Mouse (Mus musculus): ENCODE measurements around the gene Gm49776. TPM values are rescaled to one million over a fixed set of nuclear protein-coding genes. Genes with fewer than 3 reads are reported as not detected.
A peak's percentile ranks its signal among the peaks of the same experiment; 100 is the strongest.

Gene Gm49776
- polyA plus RNA-seq, 1 experiment = not detected

DNA sequence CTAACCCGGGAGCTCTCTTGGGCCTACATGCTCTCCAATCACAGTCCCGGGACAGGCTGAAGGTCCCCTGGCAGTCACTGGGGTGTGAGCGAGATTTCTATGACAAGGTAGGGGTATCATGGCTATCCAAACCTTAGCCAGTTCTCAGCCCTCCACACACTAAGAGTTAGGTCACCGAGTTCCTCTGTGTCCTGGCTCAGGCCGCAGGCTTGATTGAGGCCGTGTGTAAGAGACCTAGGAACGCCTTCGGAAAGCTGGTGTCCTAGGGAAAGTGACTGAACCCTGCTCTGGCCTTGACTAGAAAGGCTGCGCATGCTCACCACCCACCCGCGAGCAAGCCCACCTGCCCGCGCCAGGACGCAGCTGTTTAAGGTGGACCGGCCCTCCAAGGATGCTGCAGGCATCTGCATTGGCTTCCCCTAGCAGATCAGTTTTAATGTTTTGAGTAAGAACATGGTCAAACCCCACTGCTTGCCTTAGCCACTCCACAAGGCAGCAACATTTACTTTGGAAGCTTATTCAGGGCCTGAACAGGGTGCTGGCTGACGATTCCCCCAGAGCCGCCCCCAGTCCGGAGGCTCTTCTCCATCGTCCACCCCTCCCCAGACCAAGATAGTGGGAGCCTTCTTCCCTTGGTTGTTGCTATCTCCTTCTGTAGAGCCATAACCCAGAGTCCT is 22.6 kb downstream of the Gm49776 start:
- peaks cover 6% of the 10 kb centered on the region; the same call in 1 of the 2 replicates for H3K4me1 ChIP-seq (ENCODE audit: control insufficient read depth, insufficient read depth, low read length)
- H3K4me3 ChIP-seq (ENCODE audit: insufficient read depth, low read length) = peak overlapping the region; percentile 68
- TF ChIP-seq POLR2A (IDR thresholded peaks at IDR 0.05; ENCODE audit: low read depth, low read length) (peak; percentile 45), CTCF (IDR thresholded peaks at IDR 0.05; ENCODE audit: borderline replicate concordance, insufficient read depth, low read length) (no peak)
- peak overlapping the region; percentile 83 for H3K27ac ChIP-seq (ENCODE audit: insufficient read depth, low read length)

DNA sequence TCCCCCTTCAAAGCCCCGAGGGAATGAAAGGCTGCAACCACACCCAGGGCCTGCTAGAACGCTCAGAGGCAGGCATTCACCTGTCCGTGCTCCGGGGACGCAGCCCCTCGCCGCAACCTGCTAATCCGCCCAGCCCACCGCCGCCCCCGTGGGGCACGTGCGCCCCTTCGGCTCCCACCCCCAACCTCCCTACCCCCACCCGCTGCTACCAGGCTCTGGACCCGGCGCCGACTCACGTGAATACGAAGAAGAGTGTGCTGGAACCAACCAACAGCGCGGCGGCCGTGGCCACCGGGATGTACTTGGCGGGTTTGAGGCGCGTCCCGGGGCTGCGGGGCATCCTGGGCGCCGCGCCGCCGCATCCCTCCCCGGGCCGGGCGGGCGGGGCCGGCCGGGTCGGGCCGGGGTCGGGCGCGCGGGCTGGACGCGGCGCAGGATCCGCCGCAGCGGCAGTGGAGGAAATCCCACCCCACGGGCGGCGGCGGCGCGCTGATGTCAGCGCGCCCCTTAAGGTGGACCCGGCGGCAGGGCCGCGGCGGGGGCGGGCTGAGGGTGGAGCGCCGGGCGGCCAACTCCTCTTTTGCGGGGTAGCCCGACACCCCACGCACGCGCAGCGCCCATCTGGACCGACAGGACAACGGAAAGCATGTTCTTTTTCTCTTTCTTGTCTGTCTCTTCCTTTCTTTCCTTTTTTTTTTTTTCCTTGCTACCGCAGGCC is 23.3 kb downstream of the Gm49776 start, which contains the start of gene Zdhhc8:
Gene Zdhhc8 (minus strand): TSS at position 466 of the 718 bp plus-strand sequence.
- Histone ChIP-seq H3K27ac (ENCODE audit: insufficient read depth, low read length) (peak within 1 kb of the TSS; percentile 83), H3K4me3 (ENCODE audit: insufficient read depth, low read length) (peak within 1 kb of the TSS; percentile 74), H3K4me1 (ENCODE audit: control insufficient read depth, insufficient read depth, low read length) (peaks cover 10% of the 10 kb centered on the region; the same call in 1 of the 2 replicates)
- TF ChIP-seq CTCF (IDR thresholded peaks at IDR 0.05; ENCODE audit: borderline replicate concordance, insufficient read depth, low read length) (no peak), POLR2A (IDR thresholded peaks at IDR 0.05; ENCODE audit: low read depth, low read length) (peak; percentile 59)

DNA sequence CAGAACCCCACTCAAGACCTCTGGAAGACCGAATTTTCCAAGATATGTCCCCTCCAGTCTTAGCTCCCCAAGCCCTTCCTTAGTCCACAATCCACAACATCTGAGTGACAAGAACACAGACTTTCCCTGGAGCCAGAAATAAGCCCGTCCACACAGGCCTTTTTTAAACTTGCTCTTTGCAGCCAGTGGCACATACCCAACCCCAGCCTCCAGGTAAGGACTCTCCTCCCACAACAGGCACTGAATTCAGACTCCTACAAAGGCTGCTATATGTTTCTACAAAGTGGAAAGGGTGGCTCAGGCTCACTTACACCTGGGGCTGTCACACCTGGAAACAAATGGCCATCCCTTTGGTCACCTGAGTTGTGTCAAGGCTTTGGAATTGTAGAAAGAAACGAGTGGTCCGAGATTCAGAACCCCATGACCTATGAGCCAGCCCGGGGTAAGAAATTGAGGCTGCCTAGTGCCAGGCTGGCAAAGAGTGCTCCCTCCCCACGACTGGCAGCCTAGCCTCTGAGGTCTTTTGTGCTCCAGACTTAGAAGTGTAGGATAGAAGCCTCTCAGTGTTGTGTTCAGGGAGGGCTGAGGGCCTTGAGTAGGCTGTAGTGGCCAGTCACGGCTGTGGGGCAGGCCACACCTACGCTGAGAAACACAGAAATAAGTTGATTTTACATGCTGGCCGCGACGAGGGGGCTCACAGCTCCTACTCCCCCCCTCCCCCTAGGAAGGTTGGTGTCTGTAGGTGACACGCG is 24.0 kb downstream of the Gm49776 start:
- Histone ChIP-seq H3K4me3 (ENCODE audit: insufficient read depth, low read length) (peak overlapping the region; percentile 74), H3K27ac (ENCODE audit: insufficient read depth, low read length) (no peak overlapping the region), H3K4me1 (ENCODE audit: control insufficient read depth, insufficient read depth, low read length) (peaks cover 11% of the 10 kb centered on the region; the same call in 1 of the 2 replicates)
- TF ChIP-seq POLR2A (IDR thresholded peaks at IDR 0.05; ENCODE audit: low read depth, low read length) (no peak; the same call in 1 of the 2 replicates), CTCF (IDR thresholded peaks at IDR 0.05; ENCODE audit: borderline replicate concordance, insufficient read depth, low read length) (no peak)

GRCm38 (mm10) chr16:18233451-18233850 is 24.7 kb downstream of the Gm49776 start:
- H3K4me3 ChIP-seq (ENCODE audit: insufficient read depth, low read length) = peak overlapping the region; percentile 74
- TF ChIP-seq POLR2A (IDR thresholded peaks at IDR 0.05; ENCODE audit: low read depth, low read length) (no peak), CTCF (IDR thresholded peaks at IDR 0.05; ENCODE audit: borderline replicate concordance, insufficient read depth, low read length) (no peak)

GRCm38 (mm10) chr16:18231451-18231850 is 26.7 kb downstream of the Gm49776 start:
- peaks cover 9% of the 10 kb centered on the region; the same call in 1 of the 2 replicates for H3K4me1 ChIP-seq (ENCODE audit: control insufficient read depth, insufficient read depth, low read length)
- H3K4me3 ChIP-seq (ENCODE audit: insufficient read depth, low read length) = no peak overlapping the region
- TF ChIP-seq CTCF (IDR thresholded peaks at IDR 0.05; ENCODE audit: borderline replicate concordance, insufficient read depth, low read length) (no peak), POLR2A (IDR thresholded peaks at IDR 0.05; ENCODE audit: low read depth, low read length) (no peak)
- H3K27ac ChIP-seq (ENCODE audit: insufficient read depth, low read length) = no peak overlapping the region

More at GRCm38 (mm10) chr16:18233451-18233850, 24.7 kb downstream of the Gm49776 start:
- H3K4me1 ChIP-seq (ENCODE audit: control insufficient read depth, insufficient read depth, low read length) = peaks cover 11% of the 10 kb centered on the region; the same call in 1 of the 2 replicates
- no peak overlapping the region for H3K27ac ChIP-seq (ENCODE audit: insufficient read depth, low read length)

DNA sequence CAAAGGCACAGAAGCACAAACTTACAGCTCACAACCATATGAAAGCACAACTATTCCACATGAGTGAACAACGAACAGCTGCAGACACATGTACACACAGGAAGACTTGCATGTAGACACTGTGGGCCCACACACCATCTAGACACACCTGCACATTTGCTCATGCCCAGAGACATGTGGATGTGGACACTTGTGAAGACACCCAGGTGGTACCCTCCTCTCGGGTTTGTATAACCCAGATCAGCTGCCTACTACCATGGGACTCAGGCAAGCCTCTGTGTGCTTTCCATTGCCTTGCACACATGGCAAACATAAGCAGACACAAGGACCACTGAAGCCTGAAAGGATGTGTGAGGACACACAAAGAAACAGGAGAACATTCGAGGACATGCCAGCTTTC is 27.1 kb downstream of the Gm49776 start:
- Histone ChIP-seq H3K27ac (ENCODE audit: insufficient read depth, low read length) (no peak overlapping the region), H3K4me1 (ENCODE audit: control insufficient read depth, insufficient read depth, low read length) (peaks cover 9% of the 10 kb centered on the region; the same call in 1 of the 2 replicates), H3K4me3 (ENCODE audit: insufficient read depth, low read length) (no peak overlapping the region)
- TF ChIP-seq CTCF (IDR thresholded peaks at IDR 0.05; ENCODE audit: borderline replicate concordance, insufficient read depth, low read length) (no peak), POLR2A (IDR thresholded peaks at IDR 0.05; ENCODE audit: low read depth, low read length) (no peak)

DNA sequence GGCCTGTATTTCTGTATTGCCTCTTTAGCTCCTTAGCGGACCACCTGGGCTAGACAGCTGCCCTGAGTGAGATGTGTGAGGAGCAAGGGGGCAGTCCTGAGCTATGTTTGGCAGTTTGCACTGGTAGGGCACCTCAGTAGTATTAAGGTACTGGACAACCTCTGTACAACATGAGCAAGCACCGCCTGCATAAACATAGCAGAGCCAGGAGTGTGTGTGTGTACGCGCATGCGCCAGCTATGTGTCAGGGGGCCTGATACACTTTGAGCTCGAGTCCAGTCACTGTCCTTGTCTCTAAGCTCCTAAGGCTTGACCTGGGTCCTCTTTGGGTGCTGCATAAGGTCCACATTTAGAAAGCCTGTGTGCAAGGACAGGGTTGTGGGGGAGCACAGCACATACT is 27.5 kb downstream of the Gm49776 start:
- Histone ChIP-seq H3K4me1 (ENCODE audit: control insufficient read depth, insufficient read depth, low read length) (peaks cover 9% of the 10 kb centered on the region; the same call in 1 of the 2 replicates), H3K27ac (ENCODE audit: insufficient read depth, low read length) (no peak overlapping the region), H3K4me3 (ENCODE audit: insufficient read depth, low read length) (no peak overlapping the region)
- TF ChIP-seq POLR2A (IDR thresholded peaks at IDR 0.05; ENCODE audit: low read depth, low read length) = no peak
- TF ChIP-seq CTCF (IDR thresholded peaks at IDR 0.05; ENCODE audit: borderline replicate concordance, insufficient read depth, low read length) = no peak

GRCm38 (mm10) chr16:18229622-18230021 is 28.5 kb downstream of the Gm49776 start:
- Histone ChIP-seq H3K27ac (ENCODE audit: insufficient read depth, low read length) (no peak overlapping the region), H3K4me3 (ENCODE audit: insufficient read depth, low read length) (no peak overlapping the region), H3K4me1 (ENCODE audit: control insufficient read depth, insufficient read depth, low read length) (peaks cover 9% of the 10 kb centered on the region; the same call in 1 of the 2 replicates)
- TF ChIP-seq POLR2A (IDR thresholded peaks at IDR 0.05; ENCODE audit: low read depth, low read length) = no peak
- TF ChIP-seq CTCF (IDR thresholded peaks at IDR 0.05; ENCODE audit: borderline replicate concordance, insufficient read depth, low read length) = no peak

DNA sequence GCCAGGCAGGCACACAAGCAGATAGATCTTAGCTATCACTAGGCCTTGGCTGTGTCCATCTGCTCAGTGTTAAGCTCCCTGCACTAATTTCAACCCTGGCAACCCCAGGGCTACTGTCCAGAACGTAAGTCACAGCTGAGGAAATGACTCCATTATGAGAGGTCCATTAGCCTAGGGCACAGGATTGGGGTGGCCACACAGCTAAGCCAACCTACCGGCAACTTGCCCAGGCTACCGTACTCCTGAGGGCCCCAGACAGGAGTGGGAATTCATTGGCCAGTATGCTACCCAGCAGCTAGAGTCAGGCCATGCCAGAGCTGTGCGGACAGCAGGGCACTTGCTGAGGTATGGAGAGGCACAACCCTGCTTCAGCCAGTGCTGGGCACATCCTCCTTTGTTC is 29.3 kb downstream of the Gm49776 start:
- H3K4me3 ChIP-seq (ENCODE audit: insufficient read depth, low read length) = no peak overlapping the region
- H3K27ac ChIP-seq (ENCODE audit: insufficient read depth, low read length) = no peak overlapping the region
- H3K4me1 ChIP-seq (ENCODE audit: control insufficient read depth, insufficient read depth, low read length) = peaks cover 9% of the 10 kb centered on the region; the same call in 1 of the 2 replicates
- TF ChIP-seq POLR2A (IDR thresholded peaks at IDR 0.05; ENCODE audit: low read depth, low read length) (no peak), CTCF (IDR thresholded peaks at IDR 0.05; ENCODE audit: borderline replicate concordance, insufficient read depth, low read length) (no peak)

Data from embryonic fibroblast, embryonic 13.5 days (primary cell).